Mouse (Mus musculus) frontal cortex, postnatal 10 days (tissue): ENCODE measurements around the gene Gse1.

Source experiments
- DNase-seq, 2 experiments: peaks; one replicate each; pipeline ENCODE4 v3.0.0; 2022; ENCODE audit warnings: low spot score in 2 of 2, mixed read lengths in 1 of 2

The Gse1 gene

GRCm38 (mm10) chr8:120276051-120276890, 48.0 kb downstream of the Gse1 start:
- DNase-seq: no peak

GRCm38 (mm10) chr8:120276891-120277426, 48.7 kb downstream of the Gse1 start:
- DNase-seq: no peak

- no peak for DNase-seq
Measured at GRCm38 (mm10) chr8:120278009-120278408, 49.8 kb downstream of the Gse1 start.

- DNase-seq: no peak
Measured at GRCm38 (mm10) chr8:120279418-120279817, 51.2 kb downstream of the Gse1 start.

- peak in 1 of 2 experiments; percentile 81 for DNase-seq
Measured at GRCm38 (mm10) chr8:120281487-120281886, 53.2 kb downstream of the Gse1 start.

- DNase-seq: no peak
Measured at GRCm38 (mm10) chr8:120282465-120282864, 54.2 kb downstream of the Gse1 start.

GRCm38 (mm10) chr8:120284265-120284664, 56.0 kb downstream of the Gse1 start:
- no peak for DNase-seq

- DNase-seq: no peak
Measured at GRCm38 (mm10) chr8:120285033-120285432, 56.8 kb downstream of the Gse1 start.

- DNase-seq: no peak
Measured at GRCm38 (mm10) chr8:120285878-120286277, 57.6 kb downstream of the Gse1 start.

GRCm38 (mm10) chr8:120288122-120288908, 60.1 kb downstream of the Gse1 start:
- peak in 1 of 2 experiments; percentile 58 for DNase-seq

GRCm38 (mm10) chr8:120289191-120289590, 60.9 kb downstream of the Gse1 start:
- DNase-seq: no peak

GRCm38 (mm10) chr8:120289698-120290181, 61.5 kb downstream of the Gse1 start:
- peak; percentile 65 to 67 for DNase-seq

GRCm38 (mm10) chr8:120290614-120291013, 62.4 kb downstream of the Gse1 start:
- DNase-seq: no peak

- no peak for DNase-seq
Measured at GRCm38 (mm10) chr8:120291650-120292049, 63.4 kb downstream of the Gse1 start.

GRCm38 (mm10) chr8:120292316-120293107, 64.3 kb downstream of the Gse1 start:
- peak; percentile 71 to 82 for DNase-seq

GRCm38 (mm10) chr8:120293421-120294357, 65.4 kb downstream of the Gse1 start:
- DNase-seq: no peak

- no peak for DNase-seq
Measured at GRCm38 (mm10) chr8:120294982-120295870, 67.0 kb downstream of the Gse1 start.

GRCm38 (mm10) chr8:120297000-120297399, 68.7 kb downstream of the Gse1 start:
- DNase-seq: no peak
